Mouse (Mus musculus) midbrain, embryonic 14.5 days (tissue): ENCODE measurements at regions not wholly inside any gene's neighbourhood (a gene's known extent, or its start where the extent isn't known, plus 50 kb on each side); places are given as distances from the start of the nearest gene placed in this dataset.

Experiments
- ATAC-seq: fragments of 200-750 bp; cut with Nextera tagmentation; 2 replicates; pipeline ENCODE4 v1.8.0; 2017; ENCODE audit warnings: moderate number of reproducible peaks, moderate library complexity; ENCODE audit not compliant: low FRiP score, low TSS enrichment
- DNase-seq: peaks from one replicate; pipeline ENCODE4 v3.0.0-alpha.2; 2015
- H3K27ac ChIP-seq: fragments of 300-500 bp; sonication (generic); replicated peaks from 2 replicates; pipeline ENCODE4 v1.5.1; 2014; ENCODE audit warnings: mild to moderate bottlenecking, low read depth, low read length, moderate library complexity
- H3K27me3 ChIP-seq: fragments of 300-500 bp; sonication (generic); 2 replicates; pipeline ENCODE4 v1.6.1; 2014; ENCODE audit warnings: low read length, control low read depth, mixed read lengths; ENCODE audit not compliant: control insufficient read depth, insufficient read depth
- H3K36me3 ChIP-seq: fragments of 300-500 bp; sonication (generic); 2 replicates; pipeline ENCODE4 v1.6.1; 2014; ENCODE audit warnings: low read length, control low read depth; ENCODE audit not compliant: control insufficient read depth, insufficient read depth
- H3K4me1 ChIP-seq: fragments of 300-500 bp; sonication (generic); 2 replicates; pipeline ENCODE4 v1.6.1; 2014; ENCODE audit warnings: mild to moderate bottlenecking, antibody characterized with exemption, low read length, control low read depth; ENCODE audit not compliant: control insufficient read depth, insufficient read depth
- H3K4me2 ChIP-seq: fragments of 300-500 bp; sonication (generic); 2 replicates; pipeline ENCODE4 v1.6.1; 2014; ENCODE audit warnings: mild to moderate bottlenecking, low read length, moderate library complexity
- H3K4me3 ChIP-seq: fragments of 300-500 bp; sonication (generic); replicated peaks from 2 replicates; pipeline ENCODE4 v1.5.1; 2014; ENCODE audit warnings: low read depth, low read length
- H3K9ac ChIP-seq: fragments of 300-500 bp; sonication (generic); replicated peaks from 2 replicates; pipeline ENCODE4 v1.6.1; 2014; ENCODE audit warnings: mild to moderate bottlenecking, low read length, moderate library complexity
- H3K9me3 ChIP-seq: fragments of 300-500 bp; sonication (generic); 2 replicates; pipeline ENCODE4 v1.6.1; 2016; ENCODE audit warnings: low read length, control low read depth, mixed read lengths; ENCODE audit not compliant: control insufficient read depth
- WGBS: fragments of 180-500 bp; shearing (Covaris S2); extraction: QIAGEN DNeasy Blood & Tissue Kit; methylation state at CpG from one replicate; pipeline ENCODE4 v1.1.7; 2014; 5-methylcytosine and 5-hydroxymethylcytosine counted together

DNA sequence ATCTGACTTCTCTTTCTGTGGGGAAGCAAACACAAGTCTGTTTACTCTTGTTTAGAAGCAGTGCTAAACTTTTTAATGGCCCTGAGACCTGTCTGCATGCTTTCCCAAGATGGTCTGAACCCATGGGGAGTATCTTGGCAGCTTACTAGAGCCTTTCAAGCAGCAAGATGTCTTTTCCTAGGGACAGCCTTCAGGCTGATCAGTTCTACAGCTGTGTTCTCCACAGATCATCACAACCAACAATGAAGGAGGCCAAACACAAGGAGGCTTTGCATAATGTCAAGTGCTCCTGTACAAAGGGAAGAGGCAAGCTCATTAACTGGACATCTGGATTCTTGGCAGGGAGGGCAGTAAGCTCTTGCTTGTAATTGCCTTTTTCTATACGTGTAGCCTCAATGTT, 641.0 kb downstream of the Nedd1 start:
- no peak overlapping the region for H3K9ac ChIP-seq
- no peaks in the 10 kb centered on the region for H3K27me3 ChIP-seq
- no peak overlapping the region for H3K4me2 ChIP-seq
- H3K9me3 ChIP-seq, result no peaks in the 10 kb centered on the region
- H3K4me3 ChIP-seq, result no peak overlapping the region
- ATAC-seq, result peak; percentile 37; the same call in 1 of the 2 replicates
- H3K4me1 ChIP-seq, result peaks cover 31% of the 10 kb centered on the region
- peak overlapping the region; percentile 47; the same call in 1 of the 2 replicates for H3K27ac ChIP-seq
- DNase-seq, result no peak
- WGBS, result 7% methylated on average over 1 of the region's 1 CpGs
- peaks cover 36% of the 10 kb centered on the region for H3K36me3 ChIP-seq

DNA sequence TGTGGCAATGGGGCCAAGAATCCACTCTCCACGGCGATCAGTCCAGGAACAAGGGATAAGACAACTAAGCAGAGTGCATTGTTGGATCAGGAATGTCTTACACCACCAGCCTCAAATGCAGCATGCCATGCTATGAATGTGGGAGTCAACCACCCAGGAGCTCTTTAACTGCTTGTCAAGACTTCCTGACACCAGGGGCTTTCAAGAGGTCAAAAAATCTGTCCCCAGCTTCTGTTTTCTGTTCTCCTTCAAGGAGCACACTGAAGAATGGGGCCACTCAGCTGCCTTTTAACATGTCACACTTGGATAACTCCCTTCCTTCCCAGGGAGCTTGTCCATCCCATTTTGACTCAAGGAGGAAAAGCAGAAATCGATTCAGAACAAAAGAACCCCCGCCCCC, 642.8 kb downstream of the Nedd1 start:
- Histone ChIP-seq H3K27me3 (no peaks in the 10 kb centered on the region), H3K4me2 (no peak overlapping the region), H3K27ac (peak overlapping the region; percentile 65), H3K4me3 (no peak overlapping the region), H3K9me3 (no peaks in the 10 kb centered on the region), H3K4me1 (peaks cover 49% of the 10 kb centered on the region), H3K9ac (no peak overlapping the region), H3K36me3 (peaks cover 29% of the 10 kb centered on the region)
- 4% methylated on average over 4 of the region's 4 CpGs for WGBS
- no peak for ATAC-seq
- peak; percentile 12 for DNase-seq

DNA sequence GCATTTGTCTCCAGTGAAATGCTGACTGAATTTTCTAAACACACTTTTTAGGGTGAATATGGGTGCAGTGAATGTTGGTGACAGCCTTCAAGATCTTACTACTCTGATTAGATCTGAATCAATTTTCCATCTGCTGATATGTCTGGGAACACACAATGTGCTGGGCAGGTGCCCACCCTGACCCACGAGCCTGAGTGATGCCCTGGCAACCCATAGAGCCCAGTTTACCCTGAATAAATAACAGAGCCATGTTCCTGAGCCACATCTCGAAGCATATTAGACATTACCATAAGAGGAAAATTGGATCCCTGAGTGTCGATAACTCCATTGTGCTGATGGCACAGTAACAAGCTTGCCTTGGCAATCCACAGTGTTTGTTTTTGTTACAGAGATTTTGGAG, 644.9 kb downstream of the Nedd1 start:
- H3K9ac ChIP-seq, result no peak overlapping the region
- peak; percentile 48 for DNase-seq
- peaks cover 27% of the 10 kb centered on the region for H3K36me3 ChIP-seq
- ATAC-seq, result no peak
- WGBS, result 17% methylated on average over 3 of the region's 3 CpGs
- H3K4me1 ChIP-seq, result peaks cover 65% of the 10 kb centered on the region
- H3K9me3 ChIP-seq, result no peaks in the 10 kb centered on the region
- no peaks in the 10 kb centered on the region for H3K27me3 ChIP-seq
- peak overlapping the region; percentile 82 for H3K27ac ChIP-seq
- H3K4me2 ChIP-seq, result no peak overlapping the region
- no peak overlapping the region for H3K4me3 ChIP-seq

DNA sequence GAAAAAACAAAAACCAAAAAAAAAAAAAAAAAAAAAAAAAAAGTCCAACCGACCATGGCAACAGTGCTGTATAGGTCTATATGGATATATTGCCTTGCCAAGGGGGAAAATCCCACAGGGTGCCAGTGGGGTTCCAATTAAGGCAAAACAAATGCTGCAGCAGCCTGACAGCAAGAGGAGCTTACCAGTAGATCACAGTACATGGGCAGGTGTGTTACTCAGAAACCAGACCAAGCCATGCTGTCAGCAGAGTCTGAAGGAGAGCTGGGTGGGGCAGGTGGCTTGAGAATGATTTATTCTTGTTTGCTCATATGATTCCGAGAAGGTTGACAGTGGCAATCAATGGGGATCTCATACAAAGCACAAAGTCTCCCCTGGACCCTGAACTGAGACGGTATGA, 645.5 kb downstream of the Nedd1 start:
- H3K4me3 ChIP-seq, result no peak overlapping the region
- no peaks in the 10 kb centered on the region for H3K27me3 ChIP-seq
- peaks cover 28% of the 10 kb centered on the region for H3K36me3 ChIP-seq
- DNase-seq, result peak; percentile 64
- H3K9me3 ChIP-seq, result no peaks in the 10 kb centered on the region
- peaks cover 65% of the 10 kb centered on the region for H3K4me1 ChIP-seq
- ATAC-seq, result peak; percentile 55; the same call in 1 of the 2 replicates
- 0 out of 2 replicates have a peak overlapping the region, but pooled peaks have one; percentile 4 for H3K4me2 ChIP-seq
- 2% methylated on average over 3 of the region's 3 CpGs for WGBS
- H3K27ac ChIP-seq, result peak overlapping the region; percentile 82
- no peak overlapping the region for H3K9ac ChIP-seq

GRCm38 (mm10) chr10:92075469-92075868, 646.8 kb downstream of the Nedd1 start:
- Histone ChIP-seq H3K27me3 (no peaks in the 10 kb centered on the region), H3K4me2 (no peak overlapping the region), H3K4me3 (no peak overlapping the region), H3K36me3 (peaks cover 29% of the 10 kb centered on the region), H3K9me3 (no peaks in the 10 kb centered on the region), H3K4me1 (peaks cover 57% of the 10 kb centered on the region), H3K9ac (peak overlapping the region; percentile 20; the same call in 1 of the 2 replicates), H3K27ac (peak overlapping the region; percentile 82)
- ATAC-seq (no peak), DNase-seq (peak; percentile 73)
- WGBS, result 10% methylated on average over 8 of the region's 8 CpGs

GRCm38 (mm10) chr10:92074698-92075394, 647.4 kb downstream of the Nedd1 start:
- Histone ChIP-seq H3K4me3 (no peak overlapping the region), H3K27me3 (no peaks in the 10 kb centered on the region), H3K9me3 (no peaks in the 10 kb centered on the region), H3K4me1 (peaks cover 52% of the 10 kb centered on the region), H3K4me2 (no peak overlapping the region), H3K9ac (peak overlapping the region; percentile 20; the same call in 1 of the 2 replicates), H3K27ac (peak overlapping the region; percentile 82), H3K36me3 (peaks cover 29% of the 10 kb centered on the region)
- ATAC-seq (peak; percentile 55), DNase-seq (peak; percentile 62)
- 52% methylated on average over 11 of the region's 11 CpGs for WGBS

GRCm38 (mm10) chr10:92073873-92074390, 648.3 kb downstream of the Nedd1 start:
- WGBS, result 17% methylated on average over 5 of the region's 5 CpGs
- no peaks in the 10 kb centered on the region for H3K9me3 ChIP-seq
- peak overlapping the region; percentile 82 for H3K27ac ChIP-seq
- peaks cover 32% of the 10 kb centered on the region for H3K36me3 ChIP-seq
- H3K27me3 ChIP-seq, result no peaks in the 10 kb centered on the region
- ATAC-seq (no peak; the same call in 1 of the 2 replicates), DNase-seq (peak; percentile 34)
- peaks cover 52% of the 10 kb centered on the region for H3K4me1 ChIP-seq
- no peak overlapping the region for H3K4me2 ChIP-seq
- no peak overlapping the region for H3K4me3 ChIP-seq
- no peak overlapping the region for H3K9ac ChIP-seq

DNA sequence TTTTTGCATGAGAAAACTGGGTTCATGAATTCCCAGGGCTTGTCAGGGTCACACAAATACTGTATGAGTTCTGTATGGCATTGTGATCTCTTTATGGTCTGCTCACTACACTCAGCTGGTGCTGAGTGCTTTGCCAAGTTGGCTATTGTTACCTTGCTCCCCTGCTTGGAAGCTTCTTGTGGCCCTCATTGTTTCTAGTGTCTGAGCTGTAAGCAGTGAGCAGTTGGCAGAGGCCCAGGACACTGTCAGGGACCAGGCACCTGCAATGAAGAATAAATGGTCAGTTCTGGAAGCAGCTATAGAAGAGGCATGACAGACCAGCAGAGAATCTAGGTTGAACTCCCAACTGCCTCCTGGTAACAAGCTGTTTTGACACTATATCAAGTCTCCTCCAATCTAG, 677.4 kb downstream of the Nedd1 start:
- no peak for DNase-seq
- Histone ChIP-seq H3K27ac (no peak overlapping the region), H3K4me1 (no peaks in the 10 kb centered on the region), H3K27me3 (no peaks in the 10 kb centered on the region), H3K9me3 (no peaks in the 10 kb centered on the region), H3K4me2 (no peak overlapping the region), H3K36me3 (no peaks in the 10 kb centered on the region), H3K9ac (no peak overlapping the region), H3K4me3 (no peak overlapping the region)
- ATAC-seq, result no peak

- 28% methylated on average over 3 of the region's 3 CpGs for WGBS
- Histone ChIP-seq H3K27me3 (no peaks in the 10 kb centered on the region), H3K4me3 (no peak overlapping the region), H3K9ac (no peak overlapping the region), H3K9me3 (no peaks in the 10 kb centered on the region), H3K36me3 (no peaks in the 10 kb centered on the region), H3K4me2 (no peak overlapping the region), H3K4me1 (peaks cover 5% of the 10 kb centered on the region), H3K27ac (no peak overlapping the region)
- ATAC-seq (peak; percentile 77; the same call in 1 of the 2 replicates), DNase-seq (peak; percentile 78)
Observed at GRCm38 (mm10) chr10:92036176-92036575, 686.0 kb downstream of the Nedd1 start.
